Mouse (Mus musculus) cerebellum, adult 2 months (tissue): ENCODE measurements around the gene Dnaaf5.

Experiments used
- CTCF ChIP-seq: fragments of 200-500 bp; IDR thresholded peaks from 2 replicates; pipeline ENCODE4 v1.5.1; 2011; ENCODE audit warnings: low read depth, mild to moderate bottlenecking, control low read depth, low read length, moderate library complexity, borderline replicate concordance; ENCODE audit not compliant: insufficient read depth
- POLR2A ChIP-seq: fragments of 200-500 bp; IDR thresholded peaks from 2 replicates; pipeline ENCODE4 v1.6.1; 2011; ENCODE audit warnings: low read length, control low read depth, borderline replicate concordance; ENCODE audit not compliant: insufficient read depth

DNA sequence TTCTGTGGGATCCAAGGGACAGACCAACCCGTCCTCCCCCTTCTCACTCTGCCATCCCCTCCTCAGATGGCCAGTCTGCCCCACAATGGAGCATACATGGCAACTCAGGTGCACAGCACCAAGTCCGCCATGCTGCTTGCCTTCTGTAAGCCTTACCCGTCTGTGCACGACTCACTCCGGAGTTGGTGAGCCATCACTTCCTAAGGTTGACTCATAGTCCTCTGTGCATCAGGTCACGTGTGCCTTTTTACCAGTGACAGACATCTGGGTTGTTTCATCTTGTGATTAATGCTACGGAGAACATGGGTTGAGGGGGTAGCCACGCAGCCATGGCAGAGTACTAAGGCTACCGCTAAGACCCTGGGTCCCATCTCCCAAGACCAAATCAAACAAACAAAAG, 9.4 kb upstream of the Dnaaf5 start:
- TF ChIP-seq CTCF (no peak), POLR2A (no peak)
